20 mouse cellular contexts compared by ENCODE assay signal in the genomic region with DNA sequence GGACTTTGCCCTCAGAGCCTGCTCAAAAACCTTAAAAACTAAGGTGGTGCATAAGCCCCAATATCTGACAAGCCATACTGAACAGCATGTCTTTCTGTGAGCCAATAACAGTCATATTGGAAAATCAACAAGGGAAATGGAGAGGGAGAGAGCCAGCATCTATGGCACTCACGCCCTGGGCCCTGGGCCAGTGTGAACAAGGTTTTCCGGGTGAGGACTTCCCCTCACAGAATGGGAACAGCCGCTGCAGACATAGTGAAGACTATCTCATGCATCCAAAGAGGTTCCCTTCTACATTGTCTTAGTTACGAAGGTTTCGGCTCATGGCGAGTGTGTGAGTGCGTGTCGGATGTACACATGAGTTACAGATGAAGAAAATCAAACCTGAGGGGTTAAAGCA.
DNase-seq lines count a peak whose midpoint lies in the region; ATAC-seq and TF ChIP-seq lines count a peak whose summit lies in the region.
"Had no signal": no experiment of that assay in that cellular context is flagged by ENCODE, and none has a peak within 500 bp of the region (broad histone marks: within the 10 kb centered on the region; RNA-seq: fewer than 3 reads in every experiment).

No protein-coding gene starts in this region.

- TF ChIP-seq POLR2A in kidney, adult 2 months (IDR thresholded peaks at IDR 0.05; ENCODE audit: low read depth, low read length) = no peak

- DNase-seq in adrenal gland, postnatal 36 days = peak; percentile 25 to 26
- no peak for DNase-seq in adrenal gland, adult 2 months
- DNase-seq in kidney, adult 2 months = peak; percentile 59
- DNase-seq in kidney, adult 8-10 months = no peak
- peak; percentile 41 to 48 for DNase-seq in heart, postnatal 10 days
- DNase-seq in lung, postnatal 14 days = peak; percentile 69
- DNase-seq in forebrain, embryonic 11.5 days (ENCODE audit: low spot score) = no peak
- DNase-seq in thymus, postnatal 10 days (ENCODE audit: low spot score in 2 of 2) = no peak
- DNase-seq: adrenal gland, postnatal 10 days; cerebellum, adult 9-10 months; kidney, adult 9 months; left cerebral cortex, postnatal 4 days; midbrain, embryonic 14.5 days had no signal

- H3K9ac ChIP-seq in forebrain, embryonic 11.5 days (ENCODE audit: low read length) = no peak overlapping the region
- H3K9ac ChIP-seq: hindbrain, embryonic 14.5 days; limb, embryonic 15.5 days; liver, embryonic 14.5 days had no signal

- H3K36me3 ChIP-seq in kidney, adult 2 months (ENCODE audit: control insufficient read depth, insufficient read depth, low read length) = no peaks in the 10 kb centered on the region
- H3K36me3 ChIP-seq in forebrain, embryonic 11.5 days (ENCODE audit: control insufficient read depth, insufficient read depth, low read length) = no peaks in the 10 kb centered on the region
- H3K36me3 ChIP-seq: limb, embryonic 15.5 days had no signal

- H3K4me2 ChIP-seq in forebrain, embryonic 11.5 days (ENCODE audit: low read depth, low read length, severe bottlenecking) = no peak overlapping the region
- H3K4me2 ChIP-seq: hindbrain, embryonic 14.5 days; limb, embryonic 15.5 days had no signal

- intact Hi-C loops in heart, postnatal 10 days (cut with DNase I) = loop anchor here (5.0 kb wide), 1 partner anchor 34 kb away; no protein-coding TSS in a partner anchor

- H3K4me3 ChIP-seq in kidney, adult 2 months (ENCODE audit: insufficient read depth, low read depth, low read length) = no peak overlapping the region
- no peak overlapping the region for H3K4me3 ChIP-seq in forebrain, embryonic 11.5 days (ENCODE audit: low read depth, low read length)
- H3K4me3 ChIP-seq: limb, embryonic 15.5 days had no signal

- no peaks in the 10 kb centered on the region for H3K4me1 ChIP-seq in kidney, adult 2 months (ENCODE audit: control insufficient read depth, insufficient read depth, low read length)
- peaks cover 6% of the 10 kb centered on the region for H3K4me1 ChIP-seq in forebrain, embryonic 11.5 days (replicated peaks; ENCODE audit: control insufficient read depth, insufficient read depth, low read length)

- no peak for ATAC-seq in forebrain, embryonic 11.5 days (replicated peaks; ENCODE audit: low FRiP score)
- ATAC-seq: activated CD4-positive, CD25-positive, alpha-beta regulatory T cell, adult 4 months; forebrain, embryonic 14.5 days; inflammation-experienced regulatory T-cells, adult 6 months had no signal

- no peak for TF ChIP-seq CTCF in kidney, adult 2 months (conservative IDR thresholded peaks at IDR 0.05; ENCODE audit: insufficient read depth, insufficient read length, low read depth, low read length)

- H3K9me3 ChIP-seq in forebrain, embryonic 11.5 days (ENCODE audit: control insufficient read depth, low read length) = no peaks in the 10 kb centered on the region
- H3K9me3 ChIP-seq: limb, embryonic 15.5 days had no signal

- 88% methylated on average over 8 of the region's 8 CpGs for WGBS in kidney, adult 2 months
- 88% methylated on average over 8 of the region's 8 CpGs for WGBS in forebrain, embryonic 11.5 days

- H3K27ac ChIP-seq in kidney, adult 2 months (ENCODE audit: insufficient read depth, low read depth, low read length) = 0 out of 2 replicates have a peak overlapping the region, but pooled peaks have one; percentile 1
- H3K27ac ChIP-seq in forebrain, embryonic 11.5 days (ENCODE audit: low read depth, low read length) = no peak overlapping the region
- H3K27ac ChIP-seq: hindbrain, embryonic 14.5 days; limb, embryonic 15.5 days; liver, embryonic 14.5 days; stomach, postnatal 0 days had no signal

- H3K27me3 ChIP-seq in kidney, adult 2 months (replicated peaks; ENCODE audit: control insufficient read depth, insufficient read depth, low read length) = no peaks in the 10 kb centered on the region
- H3K27me3 ChIP-seq in forebrain, embryonic 11.5 days (ENCODE audit: control insufficient read depth, insufficient read depth, low read length) = no peaks in the 10 kb centered on the region
- H3K27me3 ChIP-seq: limb, embryonic 15.5 days had no signal

Comparison
In these comparisons a context has a peak if more than half of its experiments do, and no peak if none do; other contexts are left out.
1. DNase-seq: peak in adrenal gland, postnatal 36 days (2 of 2), kidney, adult 2 months (single experiment), heart, postnatal 10 days (2 of 2) and lung, postnatal 14 days (single experiment); none in adrenal gland, adult 2 months (single experiment), kidney, adult 8-10 months (0 of 2), forebrain, embryonic 11.5 days (single experiment) and thymus, postnatal 10 days (0 of 2).